Mouse (Mus musculus): ENCODE data around the gene Oit1.
A peak's percentile ranks its signal among the peaks of the same experiment; 100 is the strongest.

Oit1 gene

DNA sequence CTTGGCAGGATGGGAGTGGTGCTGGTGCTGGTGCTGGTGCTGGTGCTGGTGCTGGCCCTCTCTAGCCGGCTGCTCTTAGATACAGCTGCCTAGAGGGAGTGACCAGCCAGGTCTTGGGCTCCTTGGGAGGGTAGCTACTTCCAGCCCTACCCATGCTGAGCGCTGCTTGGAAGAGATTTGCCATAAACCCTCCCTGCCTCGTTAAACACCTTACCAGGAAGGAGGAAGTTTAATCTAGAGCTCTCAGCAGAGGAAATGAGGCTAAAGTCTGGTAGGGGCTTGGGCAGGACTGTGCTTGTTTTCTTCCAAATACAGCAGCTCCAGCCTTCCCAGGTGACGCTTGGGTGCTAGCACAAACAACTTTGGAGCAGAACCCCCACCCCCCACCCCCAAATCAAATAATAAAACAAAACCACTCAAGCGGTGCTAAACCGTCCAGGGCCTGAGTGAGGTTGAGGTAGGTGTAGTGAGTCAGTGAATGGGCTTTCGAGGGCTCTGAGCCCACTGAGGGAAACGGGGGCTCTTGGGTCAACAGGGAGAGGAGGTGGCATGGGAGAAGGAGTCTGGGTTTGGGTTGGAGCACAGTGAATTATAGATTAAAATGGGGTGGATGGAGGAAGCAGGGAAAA is at the start of gene Oit1:
Gene Oit1, minus strand, starts transcription at position 70 of the 629 bp plus-strand sequence.
- no peak for DNase-seq (ENCODE audit: low spot score in 2 of 2)

DNA sequence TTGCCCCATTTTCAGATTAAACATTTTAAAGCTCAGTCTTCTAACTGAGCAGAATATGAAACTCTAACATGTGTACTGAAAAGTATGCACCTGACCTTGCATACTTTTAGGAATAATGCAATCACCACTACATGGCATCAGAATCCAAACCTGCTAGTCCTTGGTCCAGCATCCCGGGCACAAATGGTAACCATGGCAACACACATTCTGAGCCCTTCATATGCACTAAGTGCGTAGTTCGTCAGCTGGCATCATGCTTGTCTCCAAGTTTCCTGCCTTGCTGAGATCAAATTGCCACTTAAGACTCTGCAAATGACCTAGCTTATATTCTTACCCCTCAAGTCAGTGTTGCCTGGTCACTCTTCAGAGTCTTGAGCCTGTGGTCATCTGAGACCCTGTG is 44.3 kb upstream of the Oit1 start:
- DNase-seq (ENCODE audit: low spot score in 2 of 2), result no peak

DNA sequence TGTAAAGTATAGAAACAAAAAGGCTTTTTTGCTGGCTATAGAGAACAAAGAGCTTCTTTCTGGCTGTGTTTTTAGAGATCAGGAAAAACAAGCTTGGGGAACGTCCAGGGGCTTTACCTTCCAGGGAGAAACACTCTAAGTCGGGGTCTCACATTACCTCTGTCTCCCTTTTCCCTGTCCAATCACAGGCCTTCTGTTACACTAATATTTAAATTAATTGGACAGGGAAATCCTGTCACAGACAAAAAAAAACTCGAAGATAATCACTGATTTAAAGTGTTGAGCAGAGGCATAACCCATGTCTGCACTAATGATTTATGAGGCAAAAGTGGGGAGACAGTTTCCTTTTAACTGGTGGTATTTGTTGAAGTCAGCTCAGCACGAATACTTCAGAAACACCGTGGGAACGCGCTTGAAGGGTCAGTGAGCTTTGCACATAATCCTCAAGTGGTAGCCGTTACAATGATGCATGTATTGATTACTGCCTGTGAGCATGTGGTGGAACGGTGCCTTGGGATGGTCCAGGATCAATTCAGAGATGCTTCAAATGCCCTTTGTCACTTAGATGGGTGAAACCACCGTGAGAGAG is 42.7 kb upstream of the Oit1 start:
- no peak for DNase-seq (ENCODE audit: low spot score in 2 of 2)

DNA sequence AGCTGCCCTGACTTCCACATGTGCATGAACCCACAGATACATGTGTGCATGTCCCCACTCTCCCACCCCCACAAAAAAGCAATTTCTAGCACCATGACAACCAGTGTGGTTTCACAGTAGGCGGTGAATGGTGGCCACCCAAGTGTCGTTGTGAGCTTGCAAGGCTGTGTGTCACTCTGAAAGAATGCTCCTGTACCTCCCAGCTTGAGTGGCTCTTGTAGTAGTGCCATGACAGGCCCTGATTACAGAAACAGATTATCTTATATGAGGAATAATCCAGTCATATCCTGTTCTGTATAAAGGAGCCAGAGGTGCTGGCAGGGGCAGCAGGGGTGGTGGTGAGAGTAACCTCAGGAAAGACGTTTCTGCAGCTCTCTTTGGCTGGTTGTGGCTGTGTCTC is 40.1 kb upstream of the Oit1 start:
- no peak for DNase-seq (ENCODE audit: low spot score in 2 of 2)

DNA sequence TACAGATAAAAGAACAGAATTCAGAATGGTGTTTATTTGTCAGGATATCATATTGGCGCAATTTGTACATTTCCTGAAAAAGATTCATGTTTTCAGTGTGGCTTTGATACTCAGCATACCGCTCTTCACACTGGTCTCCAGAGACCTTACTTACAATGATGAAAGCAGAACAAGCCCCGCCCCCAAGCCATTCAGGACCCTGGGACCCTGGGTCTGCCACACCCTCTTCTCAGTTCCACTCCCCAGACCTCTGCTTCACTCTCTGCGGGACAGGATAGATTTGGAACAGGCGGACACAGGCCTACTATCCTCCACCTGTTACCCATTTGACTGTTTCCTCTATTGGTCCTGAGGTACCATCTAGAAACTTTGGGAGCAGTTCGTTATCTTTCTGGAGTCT is 27.4 kb upstream of the Oit1 start:
- DNase-seq (ENCODE audit: low spot score in 2 of 2), result no peak

DNA sequence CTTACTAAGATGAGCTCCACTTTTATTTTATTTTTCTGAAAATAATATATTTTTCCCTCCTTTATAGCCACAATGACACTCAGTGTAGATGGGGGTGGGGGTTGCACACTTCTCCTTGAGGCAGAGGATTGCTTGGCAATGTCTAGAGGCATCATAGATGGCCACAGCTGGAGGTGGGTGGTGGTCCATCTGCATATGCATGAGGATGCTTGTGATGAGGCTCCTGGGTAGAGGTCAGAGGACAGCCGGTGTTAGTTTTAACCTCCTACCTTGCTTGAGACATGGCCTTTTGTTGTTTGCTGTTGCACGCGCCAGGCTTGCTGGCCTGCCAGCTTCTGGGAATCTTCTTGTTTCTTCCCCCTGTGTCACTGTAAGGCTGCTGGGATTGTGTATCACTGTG is 24.8 kb upstream of the Oit1 start:
- no peak for DNase-seq (ENCODE audit: low spot score in 2 of 2)

DNA sequence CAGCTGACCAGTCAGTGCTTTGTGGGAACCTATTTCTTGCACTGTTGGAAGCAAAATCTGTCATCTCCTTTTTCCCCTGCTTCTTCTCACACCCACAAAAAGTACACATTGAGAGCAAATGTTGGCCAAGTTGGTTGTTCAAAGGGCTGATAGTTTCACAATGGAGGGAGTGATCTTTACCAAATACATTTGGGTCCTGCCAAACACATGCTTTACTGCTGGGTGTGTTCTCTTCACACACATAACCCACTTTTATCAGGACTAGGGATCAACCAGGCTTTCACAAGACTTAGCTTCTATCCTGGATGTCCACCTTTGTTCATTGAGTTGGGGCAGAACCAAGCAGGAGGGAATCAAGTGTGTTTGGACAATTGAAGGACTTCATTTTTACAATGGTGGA is 20.0 kb upstream of the Oit1 start:
- no peak for DNase-seq (ENCODE audit: low spot score in 2 of 2)

DNA sequence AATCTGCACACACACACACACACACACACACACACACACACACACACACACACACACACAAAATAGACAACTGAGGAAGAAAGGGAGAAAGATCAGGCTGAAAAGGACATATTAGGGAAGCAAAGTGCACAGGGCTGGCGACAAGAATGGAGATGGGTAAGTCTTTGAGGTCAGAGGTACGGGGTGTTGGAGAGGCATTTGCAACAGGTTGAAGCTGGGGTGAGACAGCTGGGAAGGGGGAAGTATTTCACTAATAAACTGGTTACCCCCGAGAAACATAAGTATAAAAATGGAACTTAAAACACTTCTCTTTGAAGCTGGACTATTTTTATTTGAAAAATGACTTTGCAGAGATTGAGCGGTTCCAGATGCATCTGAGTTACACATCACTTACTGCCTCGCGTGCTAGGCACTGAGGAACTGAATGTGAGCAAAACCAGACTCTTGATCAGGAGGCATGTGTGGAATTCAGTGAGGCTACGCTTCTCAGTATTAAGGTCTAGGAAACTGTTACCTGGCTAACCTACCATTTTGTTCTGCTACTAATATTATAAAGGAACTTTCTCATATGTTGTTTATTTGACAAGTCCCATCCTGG is 17.2 kb upstream of the Oit1 start:
- DNase-seq (ENCODE audit: low spot score in 2 of 2), result no peak

DNA sequence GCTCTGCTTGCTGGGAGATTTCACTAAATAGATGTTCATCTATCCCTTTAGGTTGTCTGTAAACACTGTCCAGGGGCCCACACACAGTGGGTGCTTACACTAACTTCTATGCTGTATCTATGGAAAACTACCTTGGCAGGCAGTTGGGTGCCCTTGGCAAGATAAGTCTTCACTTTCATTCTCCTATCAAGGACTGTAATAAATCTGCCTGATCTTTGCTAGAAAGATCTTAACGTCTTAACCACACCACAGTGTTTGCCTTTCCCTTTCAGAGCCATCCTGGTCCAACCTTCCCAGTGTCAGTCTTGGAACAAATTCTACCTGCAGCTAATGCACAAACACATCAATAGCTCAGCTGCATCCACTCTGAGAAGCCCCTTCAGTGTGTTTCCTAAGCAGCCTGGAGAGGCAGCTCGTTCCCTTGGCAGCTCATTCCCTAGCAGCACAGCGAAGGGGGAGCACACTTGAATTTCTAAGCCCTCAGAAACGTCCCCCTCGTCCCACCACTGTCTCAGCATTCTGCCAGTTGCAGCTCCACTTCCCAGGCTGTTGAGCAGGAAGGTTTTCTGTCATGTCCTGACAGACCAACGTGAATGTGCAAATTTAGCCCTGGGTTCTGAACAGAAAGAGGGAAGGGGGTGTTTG is 13.7 kb upstream of the Oit1 start:
- DNase-seq (ENCODE audit: low spot score in 2 of 2), result no peak

DNA sequence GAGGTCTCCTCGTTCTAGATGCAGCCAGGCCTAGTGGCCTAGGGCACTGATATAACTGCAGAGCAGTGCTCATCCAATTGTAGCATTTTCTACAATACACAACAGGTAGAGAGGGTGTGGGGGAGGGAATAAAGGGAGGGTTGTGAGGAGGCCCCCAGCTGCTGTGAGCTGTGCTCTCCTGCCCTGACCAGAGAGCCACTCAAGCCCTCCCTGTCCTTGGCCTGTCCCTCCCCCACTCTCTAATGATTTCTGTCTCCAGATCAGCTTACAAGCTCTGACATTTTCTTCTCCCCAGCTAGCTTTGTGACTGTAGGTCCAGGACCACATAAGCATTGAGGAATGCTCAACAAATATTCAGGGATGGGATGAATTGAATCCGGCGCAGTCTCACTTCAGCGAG is 9.2 kb downstream of the Oit1 start:
- no peak for DNase-seq (ENCODE audit: low spot score in 2 of 2)

DNA sequence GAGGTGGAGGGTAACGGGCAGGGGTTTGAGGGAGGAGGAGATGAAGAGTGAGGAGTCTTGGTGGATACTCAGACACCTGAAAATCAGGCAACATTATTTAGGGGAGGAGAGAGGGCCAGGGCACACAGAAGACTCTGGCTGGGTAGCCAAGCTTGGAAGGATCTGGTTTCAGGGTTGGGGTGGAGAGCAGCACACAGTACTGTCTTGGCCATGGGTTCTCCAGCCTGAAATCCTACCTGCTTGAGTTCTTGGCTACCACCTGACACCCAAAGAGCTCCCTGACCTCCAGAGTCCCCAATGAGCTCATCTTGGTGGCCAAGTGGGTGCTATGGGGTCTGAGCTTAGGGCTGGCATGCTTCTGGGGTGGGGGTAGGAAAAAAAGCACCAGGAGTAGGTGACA is 9.7 kb downstream of the Oit1 start:
- no peak for DNase-seq (ENCODE audit: low spot score in 2 of 2)

DNA sequence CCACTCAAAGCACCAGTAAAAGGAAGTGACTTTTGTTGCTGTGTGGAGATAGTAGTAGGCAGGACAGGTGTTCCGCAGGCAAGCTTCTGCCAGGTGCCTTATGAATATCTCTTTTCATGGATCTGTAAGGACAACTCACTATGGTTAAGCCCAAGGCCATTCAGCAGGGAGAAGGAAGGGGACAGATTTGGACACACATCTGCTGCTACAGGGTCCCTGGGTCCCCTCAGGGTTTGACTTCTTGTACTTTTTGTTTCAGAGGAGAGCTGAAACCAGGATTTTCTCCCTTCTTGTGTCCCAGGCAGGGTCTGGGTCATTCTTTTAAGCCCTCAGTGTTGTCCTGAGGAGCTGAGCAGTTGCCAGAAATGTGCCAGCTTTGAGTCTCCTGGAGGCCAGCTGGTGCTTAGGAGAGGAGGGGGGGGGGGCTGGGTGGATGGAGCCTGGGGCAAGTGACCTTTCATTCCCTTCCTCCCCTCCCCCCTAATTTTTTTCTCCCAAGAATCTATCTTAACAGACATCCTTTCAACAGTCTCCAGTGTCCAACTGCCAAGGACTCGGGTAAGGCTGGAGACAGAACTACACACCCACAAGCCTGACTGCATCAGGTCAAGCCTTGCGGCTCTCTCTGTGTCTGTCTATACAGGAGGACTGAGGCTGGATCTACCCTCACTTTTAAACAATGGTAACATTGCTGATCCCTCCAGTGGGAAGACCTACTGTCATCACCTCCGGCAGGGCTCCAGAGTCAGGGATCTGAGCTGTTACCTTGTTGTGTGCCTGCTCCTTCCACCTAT is 10.6 kb downstream of the Oit1 start:
- no peak for DNase-seq (ENCODE audit: low spot score in 2 of 2)

DNA sequence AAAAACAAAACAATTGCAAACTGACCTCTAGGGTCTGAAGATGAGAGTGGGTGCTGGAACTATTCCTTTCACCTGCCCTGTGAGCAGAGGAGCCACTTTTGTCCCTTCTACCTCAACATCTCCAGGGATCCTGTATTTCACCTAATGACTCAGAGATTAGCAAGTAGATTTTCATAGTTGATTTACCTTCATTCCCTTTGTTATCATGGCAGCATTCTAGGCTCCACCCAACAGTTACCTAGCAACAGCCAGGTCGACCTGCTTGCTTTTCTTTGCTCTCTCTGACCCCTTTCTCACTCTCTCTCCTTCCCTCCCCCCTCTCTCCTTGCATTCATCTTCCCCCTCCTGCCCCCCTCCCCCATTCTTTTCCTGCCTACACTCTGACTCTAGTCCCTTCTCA is 11.4 kb downstream of the Oit1 start:
- no peak for DNase-seq (ENCODE audit: low spot score in 2 of 2)

DNA sequence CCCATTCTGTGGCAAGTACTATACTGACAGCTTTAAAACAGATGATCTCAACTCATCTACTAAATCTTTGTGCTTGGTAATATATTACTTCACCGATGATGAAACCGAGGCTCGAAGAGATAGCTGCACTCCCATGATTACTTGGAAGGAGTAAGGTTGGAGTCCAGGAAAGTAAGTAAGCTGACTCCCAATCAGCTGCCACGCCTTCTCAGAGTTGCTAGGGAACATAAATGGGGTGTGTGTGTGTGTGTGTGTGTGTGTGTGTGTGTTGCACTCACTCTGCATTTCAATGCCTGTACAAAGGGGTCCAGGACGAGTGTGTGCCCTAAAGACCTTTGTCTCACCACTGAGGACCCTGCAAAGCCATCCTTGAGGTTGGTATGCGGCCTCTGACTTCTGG is 12.7 kb downstream of the Oit1 start:
- DNase-seq (ENCODE audit: low spot score in 2 of 2), result no peak

DNA sequence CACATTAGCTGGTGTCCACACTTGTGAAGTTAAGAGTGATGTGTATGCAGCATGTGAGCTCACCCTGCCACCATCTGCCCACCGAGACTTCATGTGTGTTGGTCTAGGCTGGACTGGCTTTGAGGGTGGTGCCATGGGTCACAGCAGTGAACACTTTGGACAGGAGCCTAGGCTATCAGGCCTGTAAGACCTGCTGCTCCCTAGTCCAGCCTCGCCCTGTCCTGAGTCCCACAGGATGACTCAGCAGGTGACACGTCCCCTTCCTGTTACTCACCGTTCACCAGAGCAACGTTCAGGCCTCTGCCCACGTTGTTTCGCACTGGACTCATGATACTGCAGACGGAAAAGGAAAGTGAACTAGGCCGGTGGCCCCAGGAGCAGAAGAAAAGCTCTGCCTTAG is 21.7 kb downstream of the Oit1 start:
- DNase-seq (ENCODE audit: low spot score in 2 of 2), result no peak

DNA sequence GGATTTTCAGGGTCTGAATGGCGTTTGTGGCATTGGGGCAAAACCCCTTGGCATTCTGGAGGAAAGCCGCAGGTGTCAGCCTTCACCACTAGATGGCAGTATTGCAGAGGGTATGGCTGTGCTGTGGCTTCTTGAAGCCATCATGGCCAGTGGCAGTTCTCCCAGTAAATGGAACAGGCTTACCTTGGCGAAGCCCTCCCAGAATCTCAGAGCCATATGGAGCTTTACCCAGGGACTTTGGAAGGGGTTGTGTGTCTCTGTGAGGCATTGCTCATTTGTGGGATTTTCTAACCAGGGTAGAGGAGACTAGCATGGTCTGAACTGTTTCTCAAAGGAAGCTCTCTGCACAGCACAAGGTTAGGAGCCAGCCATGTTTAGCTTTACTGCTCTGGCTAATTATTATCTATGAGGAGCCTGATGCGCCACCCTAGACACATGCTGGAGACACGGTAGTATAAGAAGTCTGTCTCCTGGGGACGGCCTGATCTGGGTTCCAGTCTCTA is 22.5 kb downstream of the Oit1 start:
- DNase-seq (ENCODE audit: low spot score in 2 of 2), result peak; percentile 11 to 30

DNA sequence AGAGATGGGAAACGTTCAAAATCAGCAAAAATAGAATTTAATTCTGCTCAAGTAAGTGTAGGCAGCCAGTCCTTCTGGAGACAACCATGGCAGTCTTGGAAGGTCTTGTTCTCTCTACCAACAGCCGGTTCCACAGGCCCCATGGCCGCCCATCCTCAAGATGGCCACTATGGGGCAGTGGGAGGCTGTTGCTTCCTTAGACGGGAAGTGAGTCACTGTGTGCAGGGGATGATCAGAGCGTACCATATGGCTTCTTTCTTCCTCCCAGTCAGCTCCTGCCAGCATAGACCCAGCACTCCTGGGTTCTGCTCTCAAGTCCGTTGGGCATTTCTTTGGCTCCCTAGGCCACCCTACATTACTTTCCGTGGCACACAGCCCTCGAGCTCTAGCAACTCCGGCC is 29.6 kb downstream of the Oit1 start:
- no peak for DNase-seq (ENCODE audit: low spot score in 2 of 2)

DNA sequence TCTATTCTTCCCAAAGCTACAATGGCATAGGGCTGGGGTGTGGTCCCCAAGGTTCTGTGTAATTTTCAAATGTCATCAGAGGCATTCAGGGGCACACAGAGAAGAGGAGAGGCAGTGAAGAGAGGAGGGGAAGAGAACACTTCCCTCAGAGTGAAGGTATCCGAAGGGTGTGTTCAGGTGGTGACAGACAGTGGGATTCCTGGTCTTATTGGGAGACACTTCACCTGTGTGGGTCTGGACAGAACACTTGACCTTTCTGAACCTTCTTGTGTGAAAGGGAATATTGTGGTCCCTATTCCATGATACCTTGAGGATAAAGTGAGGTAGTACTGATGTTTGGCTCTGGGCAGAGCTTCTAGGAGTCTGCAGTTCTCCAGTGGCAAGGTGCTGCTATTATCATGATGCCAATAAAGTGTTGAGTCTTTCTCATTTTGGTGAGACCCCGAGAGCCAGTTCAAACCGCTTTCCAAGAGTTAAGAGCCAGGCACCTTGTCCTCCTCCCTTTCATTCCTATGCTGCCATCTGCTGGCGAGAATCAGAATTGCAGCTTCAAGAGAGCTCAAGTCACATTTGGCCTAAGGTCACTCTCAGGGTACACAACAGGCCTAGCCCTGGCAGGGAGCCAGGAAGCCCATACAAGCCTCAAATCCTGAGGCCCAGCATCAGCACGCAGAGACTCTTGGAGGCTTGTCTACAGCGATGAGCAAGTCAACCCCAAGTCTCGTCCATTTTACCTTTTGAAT is 32.1 kb downstream of the Oit1 start:
- peak; percentile 51 to 73 for DNase-seq (ENCODE audit: low spot score in 2 of 2)

DNA sequence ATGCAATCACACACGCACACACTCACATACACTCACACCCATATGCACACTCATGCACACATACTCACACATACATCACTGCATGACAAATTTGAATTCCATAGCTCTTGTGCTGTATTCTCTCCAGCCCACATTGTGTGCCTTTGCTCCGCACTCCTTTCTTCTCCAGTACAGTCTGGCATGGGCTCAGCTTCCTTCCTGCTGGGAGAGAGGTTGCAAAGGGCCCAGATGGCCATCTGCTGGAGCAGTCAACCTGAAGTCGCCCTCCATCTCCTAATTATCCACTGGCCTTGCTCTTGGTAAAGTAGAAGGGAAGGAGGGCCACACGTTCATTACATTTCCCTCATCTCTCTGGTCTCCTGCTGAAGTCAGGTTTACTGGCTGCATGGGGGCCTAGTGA is 33.0 kb downstream of the Oit1 start:
- DNase-seq (ENCODE audit: low spot score in 2 of 2), result no peak

DNA sequence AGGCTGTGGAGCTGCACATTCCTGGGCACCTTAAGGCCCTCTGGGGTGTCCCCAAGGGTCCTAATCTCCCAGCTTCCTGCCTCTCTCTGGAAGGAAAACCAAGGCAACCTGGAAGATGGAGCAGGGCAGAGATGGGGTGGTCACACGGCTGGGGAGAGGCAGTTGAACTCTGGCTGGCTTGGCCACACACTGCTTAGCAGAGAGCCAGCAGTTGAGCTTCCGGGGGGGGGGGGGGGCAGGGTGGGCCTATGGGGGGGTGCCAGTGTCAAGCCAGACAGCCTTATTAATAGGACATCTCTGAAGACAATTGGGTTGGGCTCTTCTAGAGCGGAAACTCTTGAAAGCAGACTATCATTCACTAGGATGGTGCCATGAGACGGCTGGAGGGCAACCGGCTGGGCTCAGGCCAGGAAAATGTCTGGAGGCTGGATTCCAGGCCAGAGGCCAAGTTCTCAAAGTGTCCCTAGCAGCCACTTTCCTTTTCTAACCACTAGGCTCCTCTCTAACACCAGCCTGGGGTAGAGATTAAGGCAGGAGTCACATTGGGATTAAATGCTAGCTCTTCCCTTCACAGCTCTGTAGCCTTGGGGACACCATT is 35.9 kb downstream of the Oit1 start:
- no peak for DNase-seq (ENCODE audit: low spot score in 2 of 2)

DNA sequence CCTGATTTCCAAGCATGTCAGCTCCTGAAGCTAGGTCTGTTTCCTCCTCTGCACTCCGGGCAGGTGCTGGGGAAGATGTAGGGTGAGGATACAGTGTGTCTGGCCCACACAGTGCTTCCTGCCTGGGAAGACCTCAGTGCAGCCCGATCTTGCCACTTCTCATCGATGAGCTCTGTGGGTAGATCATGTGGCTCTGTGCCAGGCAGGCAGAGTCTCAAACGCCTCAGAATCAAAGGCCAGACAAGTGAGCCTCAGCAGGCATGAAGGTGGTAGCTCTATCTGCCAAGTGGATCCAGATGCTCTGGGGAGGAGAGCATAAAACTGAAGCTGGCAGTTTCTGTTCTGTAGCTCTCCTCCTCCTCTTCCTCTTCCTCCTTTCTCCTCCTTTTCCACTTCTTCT is 38.3 kb downstream of the Oit1 start:
- no peak for DNase-seq (ENCODE audit: low spot score in 2 of 2)

Measured in spleen, postnatal 14 days (tissue).